Mouse (Mus musculus): Measurements from ENCODE around the gene Tceal5. TPM values are rescaled to one million over a fixed set of nuclear protein-coding genes. Genes with fewer than 3 reads are reported as not detected.
A peak's percentile ranks its signal among the peaks of the same experiment; 100 is the strongest.
"Not testable (repeated sequence)": the region's sequence is repeated elsewhere in the genome, so short reads cannot be mapped to it uniquely, and the experiment has no call there.

Tceal5 gene
- polyA plus RNA-seq, 1 experiment from 2014 or later: 0.41 TPM

- H3K4me1 ChIP-seq (ENCODE audit: control insufficient read depth, insufficient read depth, low read length): no peaks in the 10 kb centered on the region
- H3K4me3 ChIP-seq (ENCODE audit: low read length): no peak overlapping the region
- no peak for ATAC-seq (ENCODE audit: low FRiP score, low TSS enrichment)
- no peak overlapping the region for H3K4me2 ChIP-seq (replicated peaks; ENCODE audit: low read depth, low read length)
- H3K27ac ChIP-seq (ENCODE audit: low read depth, low read length): no peak overlapping the region
- no peaks in the 10 kb centered on the region for H3K36me3 ChIP-seq (ENCODE audit: control insufficient read depth, insufficient read depth, low read length)
- no peak overlapping the region for H3K9ac ChIP-seq (ENCODE audit: low read depth, low read length)
- WGBS: 75% methylated on average over 6 of the region's 6 CpGs
- H3K27me3 ChIP-seq (ENCODE audit: control insufficient read depth, insufficient read depth, low read length): no peaks in the 10 kb centered on the region
- no peaks in the 10 kb centered on the region for H3K9me3 ChIP-seq (ENCODE audit: control insufficient read depth, low read length)
Measured at GRCm38 (mm10) chrX:136223714-136224113, 20.0 kb upstream of the Tceal5 start.

GRCm38 (mm10) chrX:136216303-136216702, 12.6 kb upstream of the Tceal5 start:
- no peaks in the 10 kb centered on the region for H3K27me3 ChIP-seq (ENCODE audit: control insufficient read depth, insufficient read depth, low read length)
- no peaks in the 10 kb centered on the region for H3K4me1 ChIP-seq (ENCODE audit: control insufficient read depth, insufficient read depth, low read length)
- no peak overlapping the region for H3K27ac ChIP-seq (ENCODE audit: low read depth, low read length)
- no peak for ATAC-seq (ENCODE audit: low FRiP score, low TSS enrichment)
- H3K4me3 ChIP-seq (ENCODE audit: low read length): no peak overlapping the region
- H3K9ac ChIP-seq (ENCODE audit: low read depth, low read length): no peak overlapping the region
- no peaks in the 10 kb centered on the region for H3K36me3 ChIP-seq (ENCODE audit: control insufficient read depth, insufficient read depth, low read length)
- H3K4me2 ChIP-seq (replicated peaks; ENCODE audit: low read depth, low read length): no peak overlapping the region
- no peaks in the 10 kb centered on the region for H3K9me3 ChIP-seq (ENCODE audit: control insufficient read depth, low read length)
- 73% methylated on average over 1 of the region's 1 CpGs for WGBS

GRCm38 (mm10) chrX:136214729-136215677, 11.3 kb upstream of the Tceal5 start, which contains the start of the genes Tceal7 and Bex1:
Gene Tceal7, plus strand, starts transcription at chrX:136214779.
Gene Bex1, minus strand, starts transcription at chrX:136215513.
- H3K4me3 ChIP-seq (ENCODE audit: low read length): peak within 1 kb of the TSS; percentile 29
- peak within 1 kb of the TSS; percentile 32; the same call in 1 of the 2 replicates for H3K4me2 ChIP-seq (replicated peaks; ENCODE audit: low read depth, low read length)
- H3K27ac ChIP-seq (ENCODE audit: low read depth, low read length); H3K9me3 ChIP-seq (ENCODE audit: control insufficient read depth, low read length); H3K36me3 ChIP-seq (ENCODE audit: control insufficient read depth, insufficient read depth, low read length); H3K4me1 ChIP-seq (ENCODE audit: control insufficient read depth, insufficient read depth, low read length); H3K9ac ChIP-seq (ENCODE audit: low read depth, low read length); H3K27me3 ChIP-seq (ENCODE audit: control insufficient read depth, insufficient read depth, low read length): not testable (repeated sequence)
- 47% methylated on average over 6 of the region's 67 CpGs for WGBS
- peak; percentile 95 for ATAC-seq (ENCODE audit: low FRiP score, low TSS enrichment)

- no peak overlapping the region for H3K9ac ChIP-seq (ENCODE audit: low read depth, low read length)
- WGBS: 73% methylated on average over 2 of the region's 2 CpGs
- no peak for ATAC-seq (ENCODE audit: low FRiP score, low TSS enrichment)
- H3K4me2 ChIP-seq (replicated peaks; ENCODE audit: low read depth, low read length): no peak overlapping the region
- H3K36me3 ChIP-seq (ENCODE audit: control insufficient read depth, insufficient read depth, low read length): no peaks in the 10 kb centered on the region
- no peaks in the 10 kb centered on the region for H3K27me3 ChIP-seq (ENCODE audit: control insufficient read depth, insufficient read depth, low read length)
- H3K4me3 ChIP-seq (ENCODE audit: low read length): no peak overlapping the region
- no peaks in the 10 kb centered on the region for H3K4me1 ChIP-seq (ENCODE audit: control insufficient read depth, insufficient read depth, low read length)
- no peak overlapping the region for H3K27ac ChIP-seq (ENCODE audit: low read depth, low read length)
- no peaks in the 10 kb centered on the region for H3K9me3 ChIP-seq (ENCODE audit: control insufficient read depth, low read length)
Measured at GRCm38 (mm10) chrX:136213396-136213795, 9.7 kb upstream of the Tceal5 start.

DNA sequence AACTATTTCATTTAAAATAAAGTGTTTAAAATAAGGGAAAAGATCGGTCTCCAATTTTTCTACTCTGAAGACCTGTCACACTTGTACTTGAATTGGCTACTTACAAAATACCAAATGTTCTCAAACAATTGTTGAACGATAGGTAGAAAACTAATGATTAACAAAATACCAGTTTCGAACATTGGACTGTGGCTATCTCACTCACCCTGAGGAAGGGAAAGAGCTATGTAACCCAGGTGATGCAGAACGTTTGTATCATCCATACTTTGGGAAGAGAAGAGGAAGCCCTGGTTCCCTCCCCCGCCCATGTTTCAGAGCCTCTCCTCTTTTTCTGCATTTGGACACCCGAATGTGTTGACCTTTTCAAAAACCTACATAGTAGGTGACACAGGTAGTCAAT, 730 bp upstream of the Tceal5 start:
- no peak overlapping the region for H3K27ac ChIP-seq (ENCODE audit: low read depth, low read length)
- no peak overlapping the region for H3K4me3 ChIP-seq (ENCODE audit: low read length)
- H3K9me3 ChIP-seq (ENCODE audit: control insufficient read depth, low read length): no peaks in the 10 kb centered on the region
- no peak overlapping the region for H3K9ac ChIP-seq (ENCODE audit: low read depth, low read length)
- no peak for ATAC-seq (ENCODE audit: low FRiP score, low TSS enrichment)
- H3K4me1 ChIP-seq (ENCODE audit: control insufficient read depth, insufficient read depth, low read length): no peaks in the 10 kb centered on the region
- WGBS: 82% methylated on average over 6 of the region's 6 CpGs
- H3K36me3 ChIP-seq (ENCODE audit: control insufficient read depth, insufficient read depth, low read length): no peaks in the 10 kb centered on the region
- no peak overlapping the region for H3K4me2 ChIP-seq (replicated peaks; ENCODE audit: low read depth, low read length)
- H3K27me3 ChIP-seq (ENCODE audit: control insufficient read depth, insufficient read depth, low read length): no peaks in the 10 kb centered on the region

DNA sequence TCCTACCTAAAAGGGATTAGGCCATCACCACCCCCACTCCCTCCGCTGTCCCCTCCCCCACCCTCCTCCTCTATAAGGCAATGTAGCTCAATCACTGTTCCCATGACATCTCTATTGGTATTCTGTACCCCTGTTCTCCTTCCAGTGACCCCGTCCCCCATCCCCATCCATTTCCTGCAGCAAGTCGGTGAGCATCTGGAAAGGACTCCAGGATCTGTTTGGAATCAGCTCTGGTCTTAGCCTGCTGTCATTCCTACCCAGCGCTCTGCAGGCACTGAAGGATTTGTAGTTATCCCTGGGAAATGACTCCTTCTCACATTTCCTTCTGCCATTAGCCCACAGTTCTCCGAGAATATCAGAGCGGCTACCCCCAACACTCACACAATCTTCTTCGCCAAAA, 419 bp downstream of the Tceal5 start:
- Histone ChIP-seq H3K27me3 (ENCODE audit: control insufficient read depth, insufficient read depth, low read length) (no peaks in the 10 kb centered on the region), H3K9me3 (ENCODE audit: control insufficient read depth, low read length) (no peaks in the 10 kb centered on the region), H3K4me2 (replicated peaks; ENCODE audit: low read depth, low read length) (peak overlapping the region; percentile 44), H3K27ac (ENCODE audit: low read depth, low read length) (no peak overlapping the region), H3K4me1 (ENCODE audit: control insufficient read depth, insufficient read depth, low read length) (no peaks in the 10 kb centered on the region), H3K36me3 (ENCODE audit: control insufficient read depth, insufficient read depth, low read length) (no peaks in the 10 kb centered on the region), H3K9ac (ENCODE audit: low read depth, low read length) (no peak overlapping the region), H3K4me3 (ENCODE audit: low read length) (peak overlapping the region; percentile 36)
- 0 out of 2 replicates have a peak, but pooled peaks have one; percentile 32 for ATAC-seq (ENCODE audit: low FRiP score, low TSS enrichment)
- WGBS: 32% methylated on average over 7 of the region's 7 CpGs

GRCm38 (mm10) chrX:136196873-136197272, 6.8 kb downstream of the Tceal5 start:
- Histone ChIP-seq H3K4me2 (replicated peaks; ENCODE audit: low read depth, low read length) (no peak overlapping the region), H3K4me1 (ENCODE audit: control insufficient read depth, insufficient read depth, low read length) (no peaks in the 10 kb centered on the region), H3K4me3 (ENCODE audit: low read length) (no peak overlapping the region), H3K9me3 (ENCODE audit: control insufficient read depth, low read length) (no peaks in the 10 kb centered on the region), H3K27me3 (ENCODE audit: control insufficient read depth, insufficient read depth, low read length) (no peaks in the 10 kb centered on the region), H3K9ac (ENCODE audit: low read depth, low read length) (no peak overlapping the region), H3K36me3 (ENCODE audit: control insufficient read depth, insufficient read depth, low read length) (no peaks in the 10 kb centered on the region), H3K27ac (ENCODE audit: low read depth, low read length) (no peak overlapping the region)
- WGBS: 50% methylated on average over 1 of the region's 1 CpGs
- no peak for ATAC-seq (ENCODE audit: low FRiP score, low TSS enrichment)

DNA sequence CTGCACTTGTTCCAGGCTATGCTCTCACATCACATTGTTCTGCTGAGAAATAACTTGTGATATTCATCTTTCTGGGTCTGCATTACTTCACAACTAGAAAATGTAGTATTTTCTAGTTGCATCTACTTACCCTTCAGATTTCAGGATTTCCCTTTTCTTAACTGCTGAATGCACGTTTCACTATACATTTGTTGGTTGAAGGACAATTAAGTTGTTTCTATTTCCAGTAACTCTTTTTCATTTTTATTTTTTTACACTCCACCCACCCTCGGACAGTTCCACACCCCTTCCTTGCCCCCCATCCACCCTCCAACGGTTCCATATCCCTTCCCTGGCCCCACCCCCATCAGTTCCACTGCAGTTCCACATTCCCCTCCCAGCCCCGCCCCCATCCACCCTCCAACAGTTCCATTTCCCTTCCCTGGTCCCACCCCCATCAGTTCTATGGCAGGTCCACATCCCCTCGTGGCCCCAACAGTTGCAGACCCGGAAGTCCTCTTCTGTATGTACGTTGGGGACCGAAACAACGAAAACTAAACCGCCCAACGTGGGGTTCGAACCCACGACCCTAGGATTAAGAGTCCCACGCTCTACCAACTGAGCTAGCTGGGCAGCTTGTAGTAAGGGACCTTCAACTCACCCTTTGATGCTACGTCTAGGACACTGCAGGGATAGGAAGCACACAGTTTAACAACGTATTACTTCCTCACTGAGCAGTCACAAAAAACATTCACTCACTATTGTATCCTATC, 8.3 kb downstream of the Tceal5 start:
- no peak for ATAC-seq (ENCODE audit: low FRiP score, low TSS enrichment)
- 81% methylated on average over 16 of the region's 16 CpGs for WGBS
- H3K27ac ChIP-seq (ENCODE audit: low read depth, low read length): no peak overlapping the region
- no peaks in the 10 kb centered on the region for H3K9me3 ChIP-seq (ENCODE audit: control insufficient read depth, low read length)
- no peak overlapping the region for H3K4me3 ChIP-seq (ENCODE audit: low read length)
- no peaks in the 10 kb centered on the region for H3K4me1 ChIP-seq (ENCODE audit: control insufficient read depth, insufficient read depth, low read length)
- H3K27me3 ChIP-seq (ENCODE audit: control insufficient read depth, insufficient read depth, low read length): no peaks in the 10 kb centered on the region
- H3K4me2 ChIP-seq (replicated peaks; ENCODE audit: low read depth, low read length): no peak overlapping the region
- no peak overlapping the region for H3K9ac ChIP-seq (ENCODE audit: low read depth, low read length)
- H3K36me3 ChIP-seq (ENCODE audit: control insufficient read depth, insufficient read depth, low read length): no peaks in the 10 kb centered on the region

DNA sequence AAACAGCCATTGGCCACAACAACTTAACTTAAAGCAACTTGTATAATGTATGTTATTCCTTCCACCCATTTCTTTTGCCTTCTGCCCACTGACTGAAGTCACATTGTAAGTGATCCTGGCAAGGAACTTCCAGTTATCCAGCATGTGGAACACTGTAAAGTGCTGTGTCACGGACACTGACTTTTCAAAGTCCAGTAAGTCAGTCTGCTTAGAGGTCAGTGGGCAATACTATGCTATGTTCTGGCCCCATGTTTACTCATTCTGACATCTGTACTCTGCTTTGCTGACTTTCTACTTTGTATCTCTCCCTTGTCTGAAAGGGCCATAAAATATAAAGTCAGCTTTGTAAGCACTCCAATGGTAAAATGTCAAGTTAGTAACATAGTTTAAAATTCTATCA, 20.6 kb downstream of the Tceal5 start:
- Histone ChIP-seq H3K9ac (ENCODE audit: low read depth, low read length) (no peak overlapping the region), H3K36me3 (ENCODE audit: control insufficient read depth, insufficient read depth, low read length) (no peaks in the 10 kb centered on the region), H3K4me3 (ENCODE audit: low read length) (no peak overlapping the region), H3K4me2 (replicated peaks; ENCODE audit: low read depth, low read length) (no peak overlapping the region), H3K4me1 (ENCODE audit: control insufficient read depth, insufficient read depth, low read length) (no peaks in the 10 kb centered on the region), H3K27ac (ENCODE audit: low read depth, low read length) (no peak overlapping the region), H3K27me3 (ENCODE audit: control insufficient read depth, insufficient read depth, low read length) (no peaks in the 10 kb centered on the region), H3K9me3 (ENCODE audit: control insufficient read depth, low read length) (no peaks in the 10 kb centered on the region)
- WGBS: 74% methylated on average over 1 of the region's 1 CpGs
- no peak for ATAC-seq (ENCODE audit: low FRiP score, low TSS enrichment)
